Mouse (Mus musculus): ENCODE measurements around the gene Tns4. TPM values are rescaled to one million over a fixed set of nuclear protein-coding genes. Genes with fewer than 3 reads are reported as not detected.

The Tns4 gene
- total RNA-seq, 1 experiment = 1.2 TPM

- DNase-seq (ENCODE audit: low read depth, low spot score) = no peak
- H3K36me3 ChIP-seq (ENCODE audit: control insufficient read depth, insufficient read depth, low read length, poor library complexity, severe bottlenecking) = no peaks in the 10 kb centered on the region
- H3K9ac ChIP-seq (ENCODE audit: insufficient read depth, low read depth, low read length, poor library complexity, severe bottlenecking) = no peak overlapping the region
- in situ Hi-C loops (cut with MboI; ENCODE audit: low sequenced_read_pairs in 2 of 2, unreplicated experiment in 2 of 2) = no loop called here
- TF ChIP-seq ZC3H11A (IDR thresholded peaks at IDR 0.05; ENCODE audit: borderline replicate concordance, low read depth, low read length) (no peak), HCFC1 (IDR thresholded peaks at IDR 0.05; ENCODE audit: borderline replicate concordance, insufficient read depth, low read length) (no peak), MAFK (IDR thresholded peaks at IDR 0.05; ENCODE audit: insufficient read depth, low read depth, low read length) (no peak), ZNF384 (IDR thresholded peaks at IDR 0.05; ENCODE audit: low read depth, low read length) (no peak), CHD2 (IDR thresholded peaks at IDR 0.05; ENCODE audit: low read depth, low read length) (no peak)
- H3K27ac ChIP-seq (ENCODE audit: insufficient read depth, low read depth, low read length, poor library complexity, severe bottlenecking) = no peak overlapping the region
- H3K9me3 ChIP-seq (ENCODE audit: control insufficient read depth, insufficient read depth, low read depth, low read length) = no peaks in the 10 kb centered on the region
- no peak overlapping the region for H3K4me3 ChIP-seq (ENCODE audit: insufficient read depth in 1 of 2, low read depth in 1 of 2, low read length in 2 of 2, poor library complexity in 1 of 2, severe bottlenecking in 1 of 2)
- peaks cover 0 to 2% of the 10 kb centered on the region in 2 experiments; a peak in 1 of 4 replicates for H3K4me1 ChIP-seq (ENCODE audit: control insufficient read depth in 2 of 2, insufficient read depth in 2 of 2, low read length in 2 of 2, poor library complexity in 1 of 2)
These were observed 4.6 kb upstream of the Tns4 start for GRCm38 (mm10) chr11:99093740-99094139.

GRCm38 (mm10) chr11:99091666-99092065 is 2.6 kb upstream of the Tns4 start:
- Histone ChIP-seq H3K4me1 (ENCODE audit: control insufficient read depth in 2 of 2, insufficient read depth in 2 of 2, low read length in 2 of 2, poor library complexity in 1 of 2) (peaks cover 0 to 2% of the 10 kb centered on the region in 2 experiments; a peak in 1 of 4 replicates), H3K27ac (ENCODE audit: insufficient read depth, low read depth, low read length, poor library complexity, severe bottlenecking) (no peak overlapping the region), H3K9me3 (ENCODE audit: control insufficient read depth, insufficient read depth, low read depth, low read length) (no peaks in the 10 kb centered on the region), H3K4me3 (ENCODE audit: insufficient read depth in 1 of 2, low read depth in 1 of 2, low read length in 2 of 2, poor library complexity in 1 of 2, severe bottlenecking in 1 of 2) (no peak overlapping the region), H3K9ac (ENCODE audit: insufficient read depth, low read depth, low read length, poor library complexity, severe bottlenecking) (no peak overlapping the region), H3K36me3 (ENCODE audit: control insufficient read depth, insufficient read depth, low read length, poor library complexity, severe bottlenecking) (no peaks in the 10 kb centered on the region)
- no peak for TF ChIP-seq HCFC1 (IDR thresholded peaks at IDR 0.05; ENCODE audit: borderline replicate concordance, insufficient read depth, low read length)
- no peak for TF ChIP-seq ZNF384 (IDR thresholded peaks at IDR 0.05; ENCODE audit: low read depth, low read length)
- TF ChIP-seq CHD2 (IDR thresholded peaks at IDR 0.05; ENCODE audit: low read depth, low read length) = no peak
- TF ChIP-seq MAFK (IDR thresholded peaks at IDR 0.05; ENCODE audit: insufficient read depth, low read depth, low read length) = no peak
- no peak for TF ChIP-seq ZC3H11A (IDR thresholded peaks at IDR 0.05; ENCODE audit: borderline replicate concordance, low read depth, low read length)
- DNase-seq (ENCODE audit: low read depth, low spot score) = no peak
- in situ Hi-C loops (cut with MboI; ENCODE audit: low sequenced_read_pairs in 2 of 2, unreplicated experiment in 2 of 2) = no loop called here

- Histone ChIP-seq H3K4me1 (ENCODE audit: control insufficient read depth in 2 of 2, insufficient read depth in 2 of 2, low read length in 2 of 2, poor library complexity in 1 of 2) (no peaks in the 10 kb centered on the region; a peak in 1 of 4 replicates), H3K9ac (ENCODE audit: insufficient read depth, low read depth, low read length, poor library complexity, severe bottlenecking) (no peak overlapping the region), H3K27ac (ENCODE audit: insufficient read depth, low read depth, low read length, poor library complexity, severe bottlenecking) (no peak overlapping the region), H3K36me3 (ENCODE audit: control insufficient read depth, insufficient read depth, low read length, poor library complexity, severe bottlenecking) (no peaks in the 10 kb centered on the region), H3K9me3 (ENCODE audit: control insufficient read depth, insufficient read depth, low read depth, low read length) (no peaks in the 10 kb centered on the region), H3K4me3 (ENCODE audit: insufficient read depth in 1 of 2, low read depth in 1 of 2, low read length in 2 of 2, poor library complexity in 1 of 2, severe bottlenecking in 1 of 2) (no peak overlapping the region)
- TF ChIP-seq ZC3H11A (IDR thresholded peaks at IDR 0.05; ENCODE audit: borderline replicate concordance, low read depth, low read length) (no peak), CHD2 (IDR thresholded peaks at IDR 0.05; ENCODE audit: low read depth, low read length) (no peak), ZNF384 (IDR thresholded peaks at IDR 0.05; ENCODE audit: low read depth, low read length) (no peak), HCFC1 (IDR thresholded peaks at IDR 0.05; ENCODE audit: borderline replicate concordance, insufficient read depth, low read length) (no peak)
- in situ Hi-C loops (cut with MboI; ENCODE audit: low sequenced_read_pairs in 2 of 2, unreplicated experiment in 2 of 2) = no loop called here
- no peak for DNase-seq (ENCODE audit: low read depth, low spot score)
These were observed 1.3 kb upstream of the Tns4 start for GRCm38 (mm10) chr11:99090391-99090790.

GRCm38 (mm10) chr11:99088486-99088885 is 620 bp downstream of the Tns4 start:
- no peaks in the 10 kb centered on the region for H3K9me3 ChIP-seq (ENCODE audit: control insufficient read depth, insufficient read depth, low read depth, low read length)
- TF ChIP-seq ZNF384 (IDR thresholded peaks at IDR 0.05; ENCODE audit: low read depth, low read length) (no peak), CHD2 (IDR thresholded peaks at IDR 0.05; ENCODE audit: low read depth, low read length) (no peak)
- DNase-seq (ENCODE audit: low read depth, low spot score) = no peak
- no peak overlapping the region for H3K4me3 ChIP-seq (ENCODE audit: insufficient read depth in 1 of 2, low read depth in 1 of 2, low read length in 2 of 2, poor library complexity in 1 of 2, severe bottlenecking in 1 of 2)
- H3K27ac ChIP-seq (ENCODE audit: insufficient read depth, low read depth, low read length, poor library complexity, severe bottlenecking) = no peak overlapping the region
- in situ Hi-C loops (cut with MboI; ENCODE audit: low sequenced_read_pairs in 2 of 2, unreplicated experiment in 2 of 2) = no loop called here
- no peaks in the 10 kb centered on the region; a peak in 1 of 4 replicates for H3K4me1 ChIP-seq (ENCODE audit: control insufficient read depth in 2 of 2, insufficient read depth in 2 of 2, low read length in 2 of 2, poor library complexity in 1 of 2)
- no peak overlapping the region for H3K9ac ChIP-seq (ENCODE audit: insufficient read depth, low read depth, low read length, poor library complexity, severe bottlenecking)
- no peaks in the 10 kb centered on the region for H3K36me3 ChIP-seq (ENCODE audit: control insufficient read depth, insufficient read depth, low read length, poor library complexity, severe bottlenecking)

GRCm38 (mm10) chr11:99084366-99084765 is 4.7 kb downstream of the Tns4 start:
- TF ChIP-seq CHD2 (IDR thresholded peaks at IDR 0.05; ENCODE audit: low read depth, low read length) (no peak), ZNF384 (IDR thresholded peaks at IDR 0.05; ENCODE audit: low read depth, low read length) (no peak), MAFK (IDR thresholded peaks at IDR 0.05; ENCODE audit: insufficient read depth, low read depth, low read length) (no peak), ZC3H11A (IDR thresholded peaks at IDR 0.05; ENCODE audit: borderline replicate concordance, low read depth, low read length) (no peak), HCFC1 (IDR thresholded peaks at IDR 0.05; ENCODE audit: borderline replicate concordance, insufficient read depth, low read length) (no peak)
- in situ Hi-C loops (cut with MboI; ENCODE audit: low sequenced_read_pairs in 2 of 2, unreplicated experiment in 2 of 2) = no loop called here
- Histone ChIP-seq H3K27ac (ENCODE audit: insufficient read depth, low read depth, low read length, poor library complexity, severe bottlenecking) (no peak overlapping the region), H3K4me3 (ENCODE audit: insufficient read depth in 1 of 2, low read depth in 1 of 2, low read length in 2 of 2, poor library complexity in 1 of 2, severe bottlenecking in 1 of 2) (no peak overlapping the region), H3K4me1 (ENCODE audit: control insufficient read depth in 2 of 2, insufficient read depth in 2 of 2, low read length in 2 of 2, poor library complexity in 1 of 2) (no peaks in the 10 kb centered on the region; a peak in 1 of 4 replicates), H3K9me3 (ENCODE audit: control insufficient read depth, insufficient read depth, low read depth, low read length) (no peaks in the 10 kb centered on the region), H3K36me3 (ENCODE audit: control insufficient read depth, insufficient read depth, low read length, poor library complexity, severe bottlenecking) (no peaks in the 10 kb centered on the region), H3K9ac (ENCODE audit: insufficient read depth, low read depth, low read length, poor library complexity, severe bottlenecking) (no peak overlapping the region)
- no peak for DNase-seq (ENCODE audit: low read depth, low spot score)

All from ES-E14 (cell line).